Mouse (Mus musculus) E14TG2a.4 (cell line): Measurements from ENCODE around the gene Hecw1.

Experiments used
- CTCF ChIP-seq: conservative IDR thresholded peaks from 2 replicates; pipeline ENCODE4 v1.5.1; 2014; ENCODE audit warnings: low read length
- POU5F1 ChIP-seq: IDR thresholded peaks from 2 replicates; pipeline ENCODE4 v1.6.1; 2014; ENCODE audit warnings: low read length, borderline replicate concordance

DNA sequence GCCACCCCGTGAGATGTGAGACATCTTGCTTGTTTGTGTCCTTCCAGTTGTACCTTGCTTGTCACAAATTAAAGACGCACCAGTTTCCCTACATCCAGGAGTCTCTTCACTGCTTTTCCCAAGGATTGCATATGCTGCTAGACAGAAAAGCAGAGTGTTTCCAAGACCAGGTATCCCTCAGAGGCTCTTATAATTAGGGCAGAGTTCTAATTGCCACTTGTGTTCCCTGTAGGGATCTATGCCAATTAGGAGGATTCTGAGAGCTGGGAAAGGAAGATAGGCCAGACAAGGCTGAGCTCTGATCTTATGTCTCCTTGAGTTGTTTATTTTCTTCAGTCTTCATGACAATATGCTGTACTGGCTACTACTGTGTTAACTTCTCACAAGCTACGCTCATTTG is 55.5 kb downstream of the Hecw1 start:
- TF ChIP-seq CTCF (no peak), POU5F1 (no peak)
